Mouse (Mus musculus) heart, embryonic 12.5 days (tissue): ENCODE results near the gene Mdm2. TPM values are rescaled to one million over a fixed set of nuclear protein-coding genes. Genes with fewer than 3 reads are reported as not detected.
A peak's percentile ranks its signal among the peaks of the same experiment; 100 is the strongest.
"Not testable (repeated sequence)": the region's sequence is repeated elsewhere in the genome, so short reads cannot be mapped to it uniquely, and the experiment has no call there.

Source experiments
- ATAC-seq: fragments of 200-750 bp; cut with Nextera tagmentation; 2 replicates; pipeline ENCODE4 v1.8.0; 2017; ENCODE audit warnings: moderate TSS enrichment, moderate library complexity; ENCODE audit not compliant: insufficient number of reproducible peaks, low FRiP score
- H3K27ac ChIP-seq: fragments of 300-500 bp; sonication (generic); 2 replicates; pipeline ENCODE4 v1.5.1; 2016; ENCODE audit warnings: mild to moderate bottlenecking, moderate library complexity; ENCODE audit not compliant: poor library complexity, severe bottlenecking
- H3K27me3 ChIP-seq: fragments of 300-500 bp; sonication (generic); replicated peaks from 2 replicates; pipeline ENCODE4 v1.6.1; 2016; ENCODE audit warnings: mild to moderate bottlenecking, moderate library complexity
- H3K36me3 ChIP-seq: fragments of 300-500 bp; sonication (generic); 2 replicates; pipeline ENCODE4 v1.6.1; 2016; ENCODE audit warnings: mild to moderate bottlenecking, moderate library complexity
- H3K4me1 ChIP-seq: fragments of 300-500 bp; sonication (generic); replicated peaks from 2 replicates; pipeline ENCODE4 v1.6.1; 2016; ENCODE audit warnings: mild to moderate bottlenecking
- H3K4me2 ChIP-seq: fragments of 300-500 bp; sonication (generic); 2 replicates; pipeline ENCODE4 v1.6.1; 2016; ENCODE audit warnings: mild to moderate bottlenecking, moderate library complexity
- H3K4me3 ChIP-seq: fragments of 300-500 bp; sonication (generic); 2 replicates; pipeline ENCODE4 v1.5.1; 2016; ENCODE audit warnings: mild to moderate bottlenecking
- H3K9ac ChIP-seq: fragments of 300-500 bp; sonication (generic); 2 replicates; pipeline ENCODE4 v1.6.1; 2016; ENCODE audit warnings: mild to moderate bottlenecking, moderate library complexity
- H3K9me3 ChIP-seq: fragments of 300-500 bp; sonication (generic); replicated peaks from 2 replicates; pipeline ENCODE4 v1.6.1; 2016; ENCODE audit warnings: mild to moderate bottlenecking, moderate library complexity
- WGBS: fragments of 180-500 bp; shearing (Covaris S2); methylation state at CpG from one replicate; pipeline ENCODE4 v1.1.7; 2016; 5-methylcytosine and 5-hydroxymethylcytosine counted together
- polyA plus RNA-seq: library from polyadenylated mRNA; unstranded; fragments of >200 nt; fragmentation: Nextera tagmentation; extraction: Ambion mirVana; gene quantifications from 2 replicates; pipeline ENCODE4 v1.2.1, GENCODE M21; 2016

Gene Mdm2
- polyA plus RNA-seq, 1 experiment from 2014 or later = 57.4 TPM

DNA sequence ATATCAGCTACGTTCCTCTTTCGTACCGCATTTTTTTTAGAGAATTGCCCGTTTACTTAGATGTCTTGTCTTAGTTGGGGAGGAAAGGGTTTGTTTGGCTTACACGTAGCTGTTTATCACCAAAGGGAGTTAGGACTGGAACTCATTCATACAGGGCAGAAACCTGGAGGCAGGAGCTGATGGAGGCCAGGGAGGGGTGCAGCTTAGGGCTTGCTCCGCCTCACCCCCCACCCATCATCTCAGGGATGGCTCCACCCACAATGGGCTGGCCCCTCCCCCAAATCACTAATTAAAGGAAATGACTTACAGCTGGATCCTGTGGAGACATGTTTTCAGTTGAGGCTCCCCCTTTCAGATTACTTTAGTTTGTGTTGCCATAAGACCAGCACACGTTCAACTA, 37.2 kb upstream of the Mdm2 start:
- no peak overlapping the region for H3K27ac ChIP-seq
- peaks cover 37% of the 10 kb centered on the region for H3K36me3 ChIP-seq
- WGBS = 88% methylated on average over 7 of the region's 7 CpGs
- H3K4me3 ChIP-seq = no peak overlapping the region
- H3K4me2 ChIP-seq = no peak overlapping the region
- ATAC-seq = no peak
- H3K9ac ChIP-seq = no peak overlapping the region
- peaks cover 4% of the 10 kb centered on the region; the same call in 1 of the 2 replicates for H3K9me3 ChIP-seq
- H3K4me1 ChIP-seq = peaks cover 17% of the 10 kb centered on the region; the same call in 1 of the 2 replicates
- no peaks in the 10 kb centered on the region for H3K27me3 ChIP-seq

DNA sequence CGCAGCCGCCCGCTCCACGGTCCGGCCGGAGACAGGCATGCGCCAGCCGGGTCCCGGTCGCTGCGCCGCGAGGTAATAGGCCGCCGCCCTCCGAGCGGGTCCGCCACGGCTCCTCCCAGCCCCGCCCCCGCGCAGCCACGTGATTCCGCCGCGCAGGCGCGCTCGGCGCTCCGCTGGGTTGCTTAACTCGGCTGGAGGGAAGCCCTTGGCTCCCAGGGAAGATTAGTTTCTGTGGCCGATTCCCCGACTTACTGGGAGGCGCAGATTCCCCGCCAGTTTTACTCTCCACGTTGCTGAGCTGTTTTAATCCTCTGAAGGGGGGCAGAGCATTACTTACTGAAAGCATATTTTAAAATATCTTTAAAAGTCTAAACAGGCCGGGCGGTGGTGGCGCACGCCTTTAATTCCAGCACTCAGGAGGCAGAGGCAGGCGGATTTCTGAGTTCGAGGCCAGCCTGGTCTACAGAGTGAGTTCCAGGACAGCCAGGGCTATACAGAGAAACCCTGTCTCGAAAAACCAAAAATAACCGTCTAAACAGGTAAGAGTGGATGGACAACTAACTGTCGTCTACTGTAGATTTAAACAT, 35.8 kb upstream of the Mdm2 start, which contains the start of gene Slc35e3:
TSS of gene Slc35e3 (minus strand) at position 69 of the 587 bp plus-strand sequence.
- WGBS = 12% methylated on average over 46 of the region's 46 CpGs
- peaks cover 26% of the 10 kb centered on the region for H3K36me3 ChIP-seq
- H3K27ac ChIP-seq = peak within 1 kb of the TSS; percentile 54; the same call in 1 of the 2 replicates
- H3K9ac ChIP-seq = peak within 1 kb of the TSS; percentile 61
- peak; percentile 98 for ATAC-seq
- H3K9me3 ChIP-seq = peaks cover 4% of the 10 kb centered on the region; the same call in 1 of the 2 replicates
- H3K27me3 ChIP-seq = no peaks in the 10 kb centered on the region
- H3K4me2 ChIP-seq = peak within 1 kb of the TSS; percentile 76
- peaks cover 27% of the 10 kb centered on the region for H3K4me1 ChIP-seq
- H3K4me3 ChIP-seq = peak within 1 kb of the TSS; percentile 58

DNA sequence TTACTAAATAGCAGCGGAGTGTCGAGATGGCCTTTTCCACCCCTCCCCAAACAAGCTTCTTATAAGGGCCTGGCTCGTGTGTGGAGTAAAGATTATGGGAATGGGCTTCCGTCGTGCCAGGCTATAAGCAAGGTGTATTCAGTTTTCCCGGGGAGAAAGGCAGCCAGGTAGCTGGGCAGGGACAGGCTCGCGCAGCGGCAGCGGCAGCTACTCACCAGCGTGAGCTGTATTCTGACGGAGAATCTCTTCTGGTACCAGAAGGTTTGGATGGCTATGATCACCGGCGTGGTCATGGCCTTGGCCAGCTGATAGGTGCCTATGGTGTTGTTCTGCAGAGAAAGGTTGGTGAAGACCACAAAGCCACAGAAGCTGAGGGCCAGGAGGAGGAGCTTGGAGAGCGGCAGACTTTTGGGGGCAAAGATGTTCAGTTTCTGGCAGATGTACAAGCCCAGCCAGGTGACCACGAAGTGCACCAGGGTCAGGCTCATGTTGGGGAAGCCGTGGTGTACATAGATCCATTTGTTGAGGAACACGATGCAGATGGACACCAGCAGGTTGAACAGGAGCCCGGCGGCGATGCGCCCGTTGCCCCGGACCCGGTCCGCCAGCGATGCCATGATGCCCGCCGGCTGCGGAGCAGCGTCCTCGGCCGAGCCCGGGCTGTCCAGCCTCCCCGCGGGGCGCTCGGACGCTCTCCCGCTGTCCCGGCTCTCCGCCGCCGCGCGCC, 35.2 kb upstream of the Mdm2 start:
- H3K36me3 ChIP-seq = peaks cover 20% of the 10 kb centered on the region
- WGBS = under 1% methylated on average over 21 of the region's 46 CpGs
- not testable (repeated sequence) for H3K9me3 ChIP-seq, H3K27ac ChIP-seq, H3K27me3 ChIP-seq
- peaks cover 27% of the 10 kb centered on the region for H3K4me1 ChIP-seq
- peak overlapping the region; percentile 58 for H3K4me3 ChIP-seq
- peak; percentile 22 for ATAC-seq
- H3K9ac ChIP-seq = peak overlapping the region; percentile 61
- peak overlapping the region; percentile 76 for H3K4me2 ChIP-seq

DNA sequence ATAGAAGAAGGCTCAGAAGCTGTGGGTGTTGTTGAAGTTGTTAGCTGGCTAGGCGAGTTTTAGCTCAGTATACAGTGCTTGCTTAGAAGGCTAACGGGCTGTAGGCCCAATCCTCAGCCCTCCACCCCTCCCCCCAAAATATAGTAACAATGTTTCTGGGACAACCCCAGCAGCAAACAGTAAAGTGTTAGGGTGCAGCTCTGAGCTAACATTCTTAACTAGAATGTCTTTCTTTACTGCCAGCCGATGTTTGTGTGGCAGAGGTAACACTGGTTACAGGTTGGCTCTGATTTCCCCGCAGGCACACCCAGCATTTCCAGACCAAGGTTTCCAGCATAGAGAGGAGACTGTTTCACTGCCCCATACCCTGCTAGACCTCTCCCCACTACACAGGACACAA, 33.4 kb upstream of the Mdm2 start:
- Histone ChIP-seq H3K4me3 (no peak overlapping the region), H3K27ac (peak overlapping the region; percentile 7; the same call in 1 of the 2 replicates), H3K4me2 (peak overlapping the region; percentile 76), H3K9ac (no peak overlapping the region), H3K4me1 (peaks cover 27% of the 10 kb centered on the region), H3K27me3 (no peaks in the 10 kb centered on the region), H3K36me3 (peaks cover 20% of the 10 kb centered on the region), H3K9me3 (no peaks in the 10 kb centered on the region)
- 73% methylated on average over 4 of the region's 4 CpGs for WGBS
- no peak for ATAC-seq

DNA sequence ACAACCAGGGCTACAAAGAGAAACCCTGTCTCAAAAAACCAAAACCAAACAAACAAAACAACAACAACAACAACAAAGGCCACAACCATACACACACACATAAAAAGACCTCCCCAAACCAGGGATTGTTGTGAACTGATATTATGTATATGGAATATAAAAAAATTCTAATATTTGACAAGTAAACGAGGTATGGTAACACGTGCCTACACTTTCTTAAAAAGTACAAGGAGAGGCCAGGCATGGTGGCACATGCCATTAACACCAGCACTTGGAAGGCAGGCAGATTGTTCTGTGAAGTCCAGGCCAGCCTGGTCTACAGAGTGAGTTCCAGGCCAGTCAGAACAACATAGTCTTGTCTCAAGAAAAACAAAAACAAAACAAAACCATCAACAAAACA, 32.6 kb upstream of the Mdm2 start:
- Histone ChIP-seq H3K27ac (no peak overlapping the region), H3K4me1 (peaks cover 30% of the 10 kb centered on the region), H3K36me3 (peaks cover 23% of the 10 kb centered on the region), H3K4me2 (no peak overlapping the region), H3K9me3 (no peaks in the 10 kb centered on the region), H3K4me3 (no peak overlapping the region), H3K9ac (no peak overlapping the region), H3K27me3 (no peaks in the 10 kb centered on the region)
- 75% methylated on average over 2 of the region's 2 CpGs for WGBS
- no peak for ATAC-seq

DNA sequence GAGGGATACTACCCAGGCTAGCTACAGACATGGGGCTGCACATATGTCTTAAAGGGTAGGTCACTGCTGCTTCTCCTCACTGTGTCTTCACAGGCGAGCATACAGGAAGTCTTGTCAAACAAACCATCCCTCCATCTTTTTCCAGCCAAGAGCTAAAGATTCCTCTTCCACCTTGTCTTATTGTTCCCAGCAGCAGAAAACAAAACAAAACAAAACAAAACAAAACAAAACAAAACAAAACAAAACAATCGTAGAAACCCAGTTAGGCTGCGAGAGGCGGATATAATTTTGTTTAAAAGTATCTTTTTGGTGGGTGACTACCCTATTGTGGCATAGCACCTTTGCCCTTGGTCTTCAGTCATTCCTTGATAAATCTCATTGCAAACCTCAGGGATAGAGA, 32.1 kb upstream of the Mdm2 start:
- peaks cover 30% of the 10 kb centered on the region for H3K4me1 ChIP-seq
- no peaks in the 10 kb centered on the region for H3K27me3 ChIP-seq
- H3K4me2 ChIP-seq = no peak overlapping the region
- WGBS = 85% methylated on average over 4 of the region's 4 CpGs
- no peak overlapping the region for H3K4me3 ChIP-seq
- ATAC-seq = no peak
- peaks cover 28% of the 10 kb centered on the region for H3K36me3 ChIP-seq
- no peak overlapping the region for H3K27ac ChIP-seq
- H3K9me3 ChIP-seq = no peaks in the 10 kb centered on the region
- no peak overlapping the region for H3K9ac ChIP-seq

DNA sequence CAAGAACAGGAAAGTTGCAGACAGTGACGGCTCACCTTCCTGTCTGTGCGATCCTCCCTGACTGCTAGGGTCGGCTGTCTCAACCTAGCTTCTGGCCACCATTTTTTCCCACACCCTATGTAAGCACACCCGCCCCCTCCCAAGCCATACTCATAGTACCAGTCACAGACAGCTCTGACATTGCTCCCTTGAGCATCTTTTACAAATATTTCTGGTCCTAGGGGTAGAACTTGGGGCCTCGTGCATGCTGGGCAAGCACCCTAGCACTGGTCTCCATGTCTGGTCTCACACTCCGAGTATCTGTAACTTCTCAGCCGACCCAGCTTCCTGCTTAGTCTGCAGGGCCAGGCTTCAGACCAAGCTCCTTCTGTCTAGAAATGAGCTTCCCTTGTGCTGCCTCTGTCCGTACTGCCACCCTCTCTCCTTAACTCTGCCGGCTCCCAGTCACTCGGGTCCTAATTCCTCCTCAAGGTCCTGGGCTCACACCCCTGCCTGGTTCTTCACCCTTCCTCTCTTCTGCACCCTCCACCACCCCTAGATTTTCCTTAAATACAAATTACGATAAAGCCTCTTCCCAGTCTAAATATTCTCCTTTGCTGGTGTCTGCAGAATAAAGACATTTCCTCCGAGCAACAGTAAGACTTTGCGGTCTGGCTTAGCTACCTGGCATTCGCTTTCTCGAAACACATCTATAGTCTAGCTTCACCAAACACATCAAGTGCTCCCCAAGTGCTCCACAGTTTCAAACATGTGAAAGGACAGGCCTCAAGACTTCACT, 31.3 kb upstream of the Mdm2 start:
- no peak for ATAC-seq
- H3K27ac ChIP-seq = no peak overlapping the region; the same call in 1 of the 2 replicates
- H3K9ac ChIP-seq = no peak overlapping the region
- H3K9me3 ChIP-seq = no peaks in the 10 kb centered on the region
- H3K4me3 ChIP-seq = no peak overlapping the region
- H3K4me2 ChIP-seq = no peak overlapping the region
- 74% methylated on average over 15 of the region's 15 CpGs for WGBS
- peaks cover 30% of the 10 kb centered on the region for H3K4me1 ChIP-seq
- no peaks in the 10 kb centered on the region for H3K27me3 ChIP-seq
- peaks cover 34% of the 10 kb centered on the region for H3K36me3 ChIP-seq

DNA sequence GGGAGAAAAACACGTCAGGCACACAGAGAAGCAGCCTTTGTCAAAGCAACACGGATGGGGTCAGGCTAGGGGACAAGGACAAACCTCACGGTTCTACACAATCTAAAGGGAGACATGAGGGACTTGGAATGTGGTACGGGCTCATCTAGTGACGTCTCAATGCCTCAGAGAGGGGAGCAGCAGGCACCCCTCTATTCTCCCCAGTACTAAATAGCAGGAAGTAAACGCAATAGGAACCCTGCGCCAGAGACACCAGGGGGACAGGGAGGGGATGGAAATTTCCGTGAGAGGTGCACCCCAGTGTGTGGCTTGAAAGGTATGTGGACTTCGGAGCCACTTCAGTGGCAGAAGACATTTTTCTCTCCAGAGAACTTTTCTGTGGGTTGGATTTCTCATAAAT, 30.4 kb upstream of the Mdm2 start:
- no peaks in the 10 kb centered on the region for H3K9me3 ChIP-seq
- no peak for ATAC-seq
- no peaks in the 10 kb centered on the region for H3K27me3 ChIP-seq
- H3K27ac ChIP-seq = no peak overlapping the region
- peaks cover 30% of the 10 kb centered on the region for H3K4me1 ChIP-seq
- no peak overlapping the region for H3K4me3 ChIP-seq
- H3K9ac ChIP-seq = no peak overlapping the region
- no peak overlapping the region for H3K4me2 ChIP-seq
- peaks cover 44% of the 10 kb centered on the region for H3K36me3 ChIP-seq
- 80% methylated on average over 9 of the region's 9 CpGs for WGBS

DNA sequence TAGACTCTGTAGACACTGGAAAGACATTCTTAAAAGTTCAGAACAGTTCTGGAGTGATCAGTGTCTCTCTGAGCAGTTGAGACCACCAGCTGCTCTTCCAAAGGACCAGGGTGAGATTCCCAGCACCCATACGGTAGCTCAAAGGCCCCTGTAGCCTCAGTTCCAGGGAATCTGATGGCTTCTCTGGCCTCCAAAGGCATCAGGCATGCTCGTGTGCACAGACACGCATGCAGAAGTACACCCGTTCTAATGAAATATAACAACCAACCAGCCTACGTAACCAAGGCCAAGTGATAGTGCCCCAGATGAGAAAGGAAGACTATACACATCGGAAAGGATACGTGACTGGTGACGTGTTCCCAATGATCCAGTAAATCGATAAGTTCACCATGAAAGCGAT, 29.6 kb upstream of the Mdm2 start:
- Histone ChIP-seq H3K36me3 (peaks cover 44% of the 10 kb centered on the region), H3K4me2 (no peak overlapping the region), H3K4me1 (peaks cover 28% of the 10 kb centered on the region), H3K27ac (no peak overlapping the region), H3K9ac (no peak overlapping the region), H3K27me3 (no peaks in the 10 kb centered on the region), H3K4me3 (no peak overlapping the region), H3K9me3 (no peaks in the 10 kb centered on the region)
- WGBS = 93% methylated on average over 10 of the region's 10 CpGs
- ATAC-seq = no peak

DNA sequence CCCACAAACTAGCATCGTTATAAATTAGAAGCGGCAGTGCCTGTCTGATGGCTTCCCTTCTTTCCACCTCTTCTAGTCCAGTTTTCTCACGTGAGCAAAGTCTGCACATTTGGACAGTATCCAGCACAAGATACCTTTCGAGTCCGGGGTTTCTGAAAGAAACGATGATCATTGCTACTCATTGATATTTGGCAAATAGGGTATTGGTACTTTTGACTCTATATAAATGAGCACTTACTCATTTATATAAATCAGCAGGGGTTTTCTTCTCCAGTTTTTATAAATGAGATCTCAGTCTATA, 29.0 kb upstream of the Mdm2 start:
- peaks cover 25% of the 10 kb centered on the region for H3K4me1 ChIP-seq
- H3K27ac ChIP-seq = no peak overlapping the region
- WGBS = 89% methylated on average over 6 of the region's 6 CpGs
- H3K36me3 ChIP-seq = peaks cover 44% of the 10 kb centered on the region
- ATAC-seq = no peak
- H3K9me3 ChIP-seq = no peaks in the 10 kb centered on the region
- no peak overlapping the region for H3K4me2 ChIP-seq
- H3K4me3 ChIP-seq = no peak overlapping the region
- no peaks in the 10 kb centered on the region for H3K27me3 ChIP-seq
- H3K9ac ChIP-seq = no peak overlapping the region

DNA sequence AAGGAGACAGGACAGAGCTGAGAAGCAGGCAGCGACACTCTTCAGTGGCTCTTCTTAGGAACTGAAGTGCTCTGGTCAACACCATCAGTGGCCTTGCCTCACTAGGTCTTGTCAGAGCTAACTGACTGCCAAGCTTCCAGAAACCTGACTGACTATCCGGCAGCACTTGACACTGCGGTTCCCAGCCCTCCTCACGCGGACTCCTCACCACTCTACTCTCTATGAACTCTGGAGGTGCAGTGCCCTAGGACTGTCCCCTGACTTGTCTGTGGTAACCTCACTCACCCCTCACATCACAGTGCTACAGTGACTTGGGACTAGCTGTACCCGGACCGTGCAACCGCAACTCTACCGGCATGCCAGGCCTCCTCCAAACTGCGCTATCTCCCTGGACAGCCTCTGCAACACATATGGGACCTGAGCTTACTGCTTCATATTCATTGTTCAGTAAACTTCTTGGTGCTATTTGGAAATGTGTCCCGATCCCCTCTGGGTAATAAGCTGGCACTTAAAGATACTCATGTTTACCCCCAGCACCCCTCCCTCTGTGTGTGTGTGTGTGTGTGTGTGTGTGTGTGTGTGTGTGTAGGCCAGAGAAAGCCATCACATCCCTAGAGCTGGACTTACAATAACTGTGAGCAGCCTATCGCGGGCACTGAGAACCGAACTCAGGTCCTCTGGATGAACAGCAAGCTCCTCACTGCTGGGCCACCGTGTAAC, 28.5 kb upstream of the Mdm2 start:
- ATAC-seq = no peak
- Histone ChIP-seq H3K4me1 (peaks cover 20% of the 10 kb centered on the region), H3K9ac (0 out of 2 replicates have a peak overlapping the region, but pooled peaks have one; percentile 10), H3K36me3 (peaks cover 44% of the 10 kb centered on the region), H3K27me3 (no peaks in the 10 kb centered on the region), H3K9me3 (no peaks in the 10 kb centered on the region), H3K4me3 (no peak overlapping the region), H3K27ac (no peak overlapping the region), H3K4me2 (no peak overlapping the region)
- 90% methylated on average over 15 of the region's 15 CpGs for WGBS
